8 mouse cellular contexts compared by ENCODE assay signal in the genomic region with DNA sequence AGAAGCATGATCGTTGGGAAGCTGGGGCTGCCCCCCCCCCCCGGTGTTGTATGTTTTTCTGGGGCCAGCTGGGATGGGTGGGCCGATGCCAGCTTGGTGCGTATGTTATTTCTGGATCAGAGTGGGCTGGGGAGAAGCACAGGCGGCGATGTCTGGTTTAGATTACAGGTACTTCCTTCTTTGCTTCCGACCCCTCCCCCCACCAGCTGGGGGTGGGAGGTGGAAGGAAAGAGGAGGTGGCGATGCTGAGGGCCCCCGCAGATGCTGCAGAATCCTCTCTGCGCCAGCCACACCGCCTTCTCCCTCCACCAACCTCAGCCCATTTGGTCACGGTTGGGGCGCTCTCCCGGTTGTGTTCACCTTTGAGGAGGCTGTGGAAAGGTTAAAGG. TPM values are rescaled to one million over a fixed set of nuclear protein-coding genes. Genes with fewer than 3 reads are reported as not detected.
DNase-seq lines count a peak whose midpoint lies in the region; ATAC-seq and TF ChIP-seq lines count a peak whose summit lies in the region.

No protein-coding gene starts in this region.

- no peaks in the 10 kb centered on the region for H3K27me3 ChIP-seq in MEL (ENCODE audit: control insufficient read depth in 1 of 2, insufficient read depth in 2 of 2, low read length in 2 of 2)
- H3K27me3 ChIP-seq in forebrain, embryonic 14.5 days (replicated peaks; ENCODE audit: control insufficient read depth, insufficient read depth, low read length): peaks cover 15% of the 10 kb centered on the region
- no peaks in the 10 kb centered on the region for H3K27me3 ChIP-seq in midbrain, embryonic 15.5 days (replicated peaks)

- H3K79me2 ChIP-seq in MEL (ENCODE audit: control insufficient read depth, insufficient read depth, low read length, poor library complexity): no peaks in the 10 kb centered on the region

- H3K4me2 ChIP-seq in forebrain, embryonic 14.5 days (ENCODE audit: low read length): peak overlapping the region; percentile 87
- H3K4me2 ChIP-seq in midbrain, embryonic 15.5 days: peak overlapping the region; percentile 85

- no peak overlapping the region for H3K27ac ChIP-seq in MEL (ENCODE audit: control insufficient read depth, low read depth, low read length)
- H3K27ac ChIP-seq in forebrain, embryonic 14.5 days (ENCODE audit: low read depth, low read length): peak overlapping the region; percentile 48; the same call in 1 of the 2 replicates
- peak overlapping the region; percentile 66 for H3K27ac ChIP-seq in midbrain, embryonic 15.5 days

- TF ChIP-seq CTCF in MEL (IDR thresholded peaks at IDR 0.05 in 2 of 3, conservative IDR thresholded peaks at IDR 0.05 in 1 of 3; ENCODE audit: control insufficient read depth in 1 of 3, insufficient read depth in 1 of 3, low read depth in 2 of 3, low read length in 3 of 3, poor library complexity in 1 of 3, severe bottlenecking in 1 of 3): no peak

- H3K4me3 ChIP-seq in MEL (ENCODE audit: control insufficient read depth in 1 of 2, insufficient read depth in 1 of 2, low read depth in 2 of 2, low read length in 2 of 2): no peak overlapping the region
- H3K4me3 ChIP-seq in forebrain, embryonic 14.5 days (ENCODE audit: low read depth, low read length): peak overlapping the region; percentile 52
- peak overlapping the region; percentile 83 for H3K4me3 ChIP-seq in midbrain, embryonic 15.5 days

- TF ChIP-seq POLR2A in MEL (IDR thresholded peaks at IDR 0.05; ENCODE audit: control insufficient read depth in 1 of 2, insufficient read depth in 1 of 2, low read depth in 1 of 2, low read length in 2 of 2, poor library complexity in 1 of 2): no peak

- peaks cover 0 to 26% of the 10 kb centered on the region in 2 experiments; a peak in 2 of 4 replicates for H3K4me1 ChIP-seq in MEL (ENCODE audit: control insufficient read depth in 1 of 2, insufficient read depth in 2 of 2, low read length in 2 of 2)
- H3K4me1 ChIP-seq in forebrain, embryonic 14.5 days (ENCODE audit: control insufficient read depth, insufficient read depth, low read length): peaks cover 8% of the 10 kb centered on the region; the same call in 1 of the 2 replicates
- peaks cover 23% of the 10 kb centered on the region for H3K4me1 ChIP-seq in midbrain, embryonic 15.5 days

- H3K9ac ChIP-seq in MEL (ENCODE audit: control insufficient read depth, low read depth, low read length, poor library complexity, severe bottlenecking): no peak overlapping the region
- peak overlapping the region; percentile 70 for H3K9ac ChIP-seq in forebrain, embryonic 14.5 days (ENCODE audit: low read length)
- H3K9ac ChIP-seq in midbrain, embryonic 15.5 days: peak overlapping the region; percentile 82

- no peak for TF ChIP-seq RAD21 in MEL (IDR thresholded peaks at IDR 0.05; ENCODE audit: low read depth, low read length)

- DNase-seq in cerebellum, adult 11 months: peak; percentile 70
- peak; percentile 30 for DNase-seq in MEL (ENCODE audit: low read depth, low spot score)
- peak; percentile 61 for DNase-seq in forebrain, embryonic 14.5 days (ENCODE audit: low spot score)
- DNase-seq in layer of hippocampus, postnatal 14 days (ENCODE audit: low spot score in 2 of 2): peak; percentile 72 to 81
- peak; percentile 81 for DNase-seq in thymus, postnatal 0 days (ENCODE audit: low spot score)
- no peak for DNase-seq in Muller cell, postnatal 12 days (ENCODE audit: inconsistent ontology term)

- no peak for TF ChIP-seq EP300 in MEL (IDR thresholded peaks at IDR 0.05; ENCODE audit: low read depth in 1 of 2, low read length in 2 of 2)

- WGBS in forebrain, embryonic 14.5 days: 6% methylated on average over 13 of the region's 14 CpGs
- WGBS in midbrain, embryonic 15.5 days: 1% methylated on average over 14 of the region's 14 CpGs

- H3K9me3 ChIP-seq in MEL (replicated peaks; ENCODE audit: insufficient read depth, low read length): no peaks in the 10 kb centered on the region
- no peaks in the 10 kb centered on the region for H3K9me3 ChIP-seq in forebrain, embryonic 14.5 days (replicated peaks; ENCODE audit: control insufficient read depth, low read length)
- no peaks in the 10 kb centered on the region for H3K9me3 ChIP-seq in midbrain, embryonic 15.5 days

- H3K36me3 ChIP-seq in MEL (ENCODE audit: control insufficient read depth in 1 of 2, insufficient read depth in 2 of 2, low read length in 2 of 2): peaks cover 0 to 9% of the 10 kb centered on the region in 2 experiments; a peak in 2 of 4 replicates
- H3K36me3 ChIP-seq in forebrain, embryonic 14.5 days (ENCODE audit: control insufficient read depth, insufficient read depth, low read length): no peaks in the 10 kb centered on the region
- H3K36me3 ChIP-seq in midbrain, embryonic 15.5 days (replicated peaks): no peaks in the 10 kb centered on the region

- ATAC-seq in cerebellum, adult (ENCODE audit: insufficient number of reproducible peaks, low FRiP score, low TSS enrichment): no peak
- ATAC-seq in forebrain, embryonic 14.5 days: peak; percentile 57
- 0 out of 2 replicates have a peak, but pooled peaks have one; percentile 13 for ATAC-seq in midbrain, embryonic 15.5 days (replicated peaks)

TF ChIP-seq in MEL, 35 proteins besides CTCF, POLR2A, EP300 and RAD21:
- no peak for TF ChIP-seq NRF1 (IDR thresholded peaks at IDR 0.05; ENCODE audit: insufficient read depth, low read depth, low read length, poor library complexity, severe bottlenecking)
- TF ChIP-seq ELF1 (IDR thresholded peaks at IDR 0.05; ENCODE audit: low read depth, low read length): no peak
- TF ChIP-seq ETS1 (IDR thresholded peaks at IDR 0.05; ENCODE audit: low read depth, low read length): peak; percentile 57; the same call in 1 of the 2 replicates

RNA-seq across cellular contexts. Expression of a gene that starts 0.7 kb away (rescaled TPM):
- not detected in 2 replicates for total RNA-seq in MEL (2012; rRNA removed)
- under 1 TPM in 1 of 2 experiments, not detected in 1; 0.17 TPM for polyA plus RNA-seq in MEL (2012; ENCODE audit: insufficient read depth in 1 of 2, insufficient read length in 2 of 2, low read depth in 1 of 2, low replicate concordance in 2 of 2, missing spikeins in 1 of 2)
- 22.2 and 25.2 TPM in 2 replicates for polyA plus RNA-seq in forebrain, embryonic 14.5 days (2014; fragmentation: Nextera tagmentation; extraction: Ambion mirVana)
- 100 to 1,000 TPM; 270 to 280 TPM for total RNA-seq in layer of hippocampus, postnatal 14 days (2021)
- 55.5 and 55.7 TPM in 2 replicates for polyA plus RNA-seq in midbrain, embryonic 15.5 days (2015; fragmentation: Nextera tagmentation; extraction: Ambion mirVana)
- polyA plus RNA-seq in thymus, postnatal 0 days (2015; fragmentation: Nextera tagmentation; extraction: Ambion mirVana): 19.8 and 20.1 TPM in 2 replicates

RNA-seq across cellular contexts. Expression of a gene that starts 19.5 kb away (rescaled TPM):
- total RNA-seq in MEL (2012; rRNA removed): 3,087 and 3,166 TPM in 2 replicates
- 1,000 to 10,000 TPM; 3,057 to 3,899 TPM for polyA plus RNA-seq in MEL (2012; ENCODE audit: insufficient read depth in 1 of 2, insufficient read length in 2 of 2, low read depth in 1 of 2, low replicate concordance in 2 of 2, missing spikeins in 1 of 2)
- 603 and 789 TPM in 2 replicates for polyA plus RNA-seq in forebrain, embryonic 14.5 days (2014; fragmentation: Nextera tagmentation; extraction: Ambion mirVana)
- total RNA-seq in layer of hippocampus, postnatal 14 days (2021): 100 to 1,000 TPM; 413 to 460 TPM
- 417 and 421 TPM in 2 replicates for polyA plus RNA-seq in midbrain, embryonic 15.5 days (2015; fragmentation: Nextera tagmentation; extraction: Ambion mirVana)
- 1,579 and 1,606 TPM in 2 replicates for polyA plus RNA-seq in thymus, postnatal 0 days (2015; fragmentation: Nextera tagmentation; extraction: Ambion mirVana)

RNA-seq across cellular contexts. Expression of a gene that starts 21.0 kb away (rescaled TPM):
- not detected in 2 replicates for total RNA-seq in MEL (2012; rRNA removed)
- 10 to 100 TPM in 1 of 2 experiments, not detected in 1; 37.3 TPM for polyA plus RNA-seq in MEL (2012; ENCODE audit: insufficient read depth in 1 of 2, insufficient read length in 2 of 2, low read depth in 1 of 2, low replicate concordance in 2 of 2, missing spikeins in 1 of 2)
- not detected in 2 replicates for polyA plus RNA-seq in forebrain, embryonic 14.5 days (2014; fragmentation: Nextera tagmentation; extraction: Ambion mirVana)
- not detected for total RNA-seq in layer of hippocampus, postnatal 14 days (2021)
- not detected in 2 replicates for polyA plus RNA-seq in midbrain, embryonic 15.5 days (2015; fragmentation: Nextera tagmentation; extraction: Ambion mirVana)
- polyA plus RNA-seq in thymus, postnatal 0 days (2015; fragmentation: Nextera tagmentation; extraction: Ambion mirVana): not detected in 2 replicates

RNA-seq across cellular contexts. Expression of a gene that starts 32.7 kb away (rescaled TPM):
- 93.8 and 96.5 TPM in 2 replicates for total RNA-seq in MEL (2012; rRNA removed)
- polyA plus RNA-seq in MEL (2012; ENCODE audit: insufficient read depth in 1 of 2, insufficient read length in 2 of 2, low read depth in 1 of 2, low replicate concordance in 2 of 2, missing spikeins in 1 of 2): 100 to 1,000 TPM in 1 of 2 experiments, 10 to 100 TPM in 1; 97.0 to 258 TPM
- polyA plus RNA-seq in forebrain, embryonic 14.5 days (2014; fragmentation: Nextera tagmentation; extraction: Ambion mirVana): 175 and 178 TPM in 2 replicates
- total RNA-seq in layer of hippocampus, postnatal 14 days (2021): 100 to 1,000 TPM; 487 to 502 TPM
- 251 and 274 TPM in 2 replicates for polyA plus RNA-seq in midbrain, embryonic 15.5 days (2015; fragmentation: Nextera tagmentation; extraction: Ambion mirVana)
- polyA plus RNA-seq in thymus, postnatal 0 days (2015; fragmentation: Nextera tagmentation; extraction: Ambion mirVana): 80.5 and 87.8 TPM in 2 replicates

Comparison
In these comparisons a context has a peak if more than half of its experiments do, and no peak if none do; other contexts are left out.
1. H3K4me3 ChIP-seq: peak in forebrain, embryonic 14.5 days (single experiment) and midbrain, embryonic 15.5 days (single experiment); none in MEL (0 of 2).
2. RNA of a gene that starts 0.7 kb away (polyA plus RNA-seq): 55.5 to 55.7 TPM in midbrain, embryonic 15.5 days, 22.2 to 25.2 TPM in forebrain, embryonic 14.5 days and 19.8 to 20.1 TPM in thymus, postnatal 0 days; 0.17 TPM in MEL; every median in the first group is over 10 times any median in the second.